Mouse (Mus musculus): ENCODE data around the gene AC124108.1.
"Not testable (repeated sequence)": the region's sequence is repeated elsewhere in the genome, so short reads cannot be mapped to it uniquely, and the experiment has no call there.

The AC124108.1 gene

DNA sequence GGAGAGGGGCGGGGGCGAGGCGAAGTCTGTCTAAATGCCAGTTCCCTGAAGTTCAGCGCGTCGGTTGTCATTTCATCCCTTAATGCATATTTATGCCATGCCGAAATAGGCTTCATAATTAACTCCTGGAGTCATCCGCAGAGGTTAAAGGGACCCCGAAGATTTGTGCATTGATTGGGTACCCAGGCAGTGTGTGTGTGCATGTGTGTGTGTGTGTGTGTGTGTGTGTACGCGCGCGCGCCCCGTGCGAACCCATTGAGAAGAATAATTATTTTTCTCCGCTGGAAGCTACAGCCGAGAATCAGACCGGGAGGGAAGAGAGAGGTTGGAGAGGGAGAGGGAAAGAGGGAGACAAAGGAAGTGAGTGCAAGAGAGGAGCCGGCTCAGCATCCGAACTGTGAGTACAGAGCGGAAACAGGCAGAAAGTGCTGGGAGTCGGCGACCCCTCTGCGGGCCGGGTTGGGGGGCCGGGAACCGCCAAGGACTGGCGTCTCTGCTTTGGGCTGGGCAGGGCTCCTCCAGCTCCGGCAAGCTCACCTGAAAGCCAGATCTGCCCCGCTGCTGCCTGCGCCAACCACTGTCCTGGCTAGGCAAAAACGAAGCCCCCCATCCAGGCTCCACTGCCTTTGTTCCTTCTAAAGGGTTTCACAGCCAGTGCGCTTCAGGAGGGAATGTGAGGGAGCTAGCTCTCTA, at the start of gene AC124108.1, which contains the start of gene Lemd1:
TSS of gene AC124108.1 (plus strand) at position 365 of the 693 bp plus-strand sequence.
TSS of gene Lemd1 (plus strand) at position 339 of the 693 bp plus-strand sequence.
- DNase-seq (ENCODE audit: low spot score in 2 of 2): no peak

DNA sequence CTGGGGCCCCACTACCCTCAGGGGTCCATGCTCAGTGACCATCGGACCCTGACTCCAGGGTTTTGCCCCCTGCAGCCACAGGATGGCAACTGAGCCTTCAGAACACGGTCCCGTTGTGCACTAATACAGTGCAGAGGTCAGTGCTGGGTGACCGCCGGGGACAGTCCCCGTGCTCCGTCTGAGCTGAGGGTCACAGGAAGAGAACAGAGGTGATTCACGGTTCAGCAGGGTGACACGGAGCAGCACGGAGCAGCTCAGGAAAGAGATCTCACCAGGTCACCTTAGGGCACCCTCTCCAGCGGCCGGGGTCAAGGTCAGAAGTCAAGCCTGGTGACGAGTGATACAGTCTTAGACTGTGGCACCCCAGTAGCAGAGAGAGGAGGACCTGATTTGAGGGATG, 49.5 kb upstream of the AC124108.1 start:
- no peak for DNase-seq (ENCODE audit: low spot score in 2 of 2)

DNA sequence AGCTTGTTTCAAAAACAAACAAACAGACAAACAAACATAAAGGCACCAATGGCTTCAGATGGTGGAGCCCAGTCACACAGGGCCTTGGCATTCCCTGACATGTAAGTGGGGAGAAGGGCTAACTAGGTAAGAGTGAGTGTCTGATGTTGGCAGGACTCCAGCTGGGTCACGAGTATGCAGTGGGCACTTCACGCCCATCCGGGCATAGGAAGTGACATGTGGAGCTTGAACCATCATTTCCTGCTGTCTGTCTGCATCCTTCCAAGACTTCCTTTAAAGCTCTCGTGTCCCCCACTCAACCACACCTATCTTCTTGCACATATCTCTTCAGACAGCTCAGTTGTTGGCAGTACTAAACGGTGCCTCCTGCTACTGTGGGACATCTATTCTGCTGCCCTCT, 48.2 kb upstream of the AC124108.1 start:
- no peak for DNase-seq (ENCODE audit: low spot score in 2 of 2)

DNA sequence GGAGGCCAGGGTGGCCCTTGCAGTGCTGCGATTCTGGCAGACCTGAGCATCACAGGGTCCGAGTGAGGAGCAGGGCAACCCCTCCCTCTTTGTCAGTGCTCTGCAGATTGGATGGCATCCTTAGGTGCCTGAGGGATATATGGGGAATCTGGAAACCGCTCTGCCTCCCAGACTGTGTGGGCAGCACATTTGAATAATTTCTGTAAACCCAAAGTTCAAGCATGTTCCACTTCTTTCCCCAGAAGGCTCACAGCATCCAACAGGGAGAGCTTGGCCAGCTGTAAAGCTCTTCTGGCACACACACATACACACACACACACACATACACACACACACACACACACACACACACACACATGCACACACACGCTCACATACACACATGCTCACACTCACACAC, 47.5 kb upstream of the AC124108.1 start:
- DNase-seq (ENCODE audit: low spot score in 2 of 2): no peak

DNA sequence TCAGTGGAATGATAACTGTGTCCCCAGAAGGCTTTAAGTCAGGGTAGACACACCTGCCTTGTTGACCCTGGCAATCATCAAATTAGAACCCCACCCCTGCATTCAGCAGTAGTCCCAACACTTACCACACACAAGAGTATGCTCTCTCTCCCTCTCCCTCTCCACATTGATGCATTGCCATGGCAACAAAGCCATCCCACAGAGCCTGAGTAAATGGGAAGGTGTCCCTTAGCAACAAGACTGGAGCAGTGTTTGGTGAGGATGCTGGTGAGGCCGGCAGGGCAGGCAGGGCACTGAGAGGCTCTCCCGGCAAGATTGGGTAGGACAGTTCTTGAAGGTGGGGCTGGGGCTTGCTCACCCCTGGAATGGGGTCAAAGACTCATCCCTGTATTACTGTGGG, 47.0 kb upstream of the AC124108.1 start:
- DNase-seq (ENCODE audit: low spot score in 2 of 2): no peak

DNA sequence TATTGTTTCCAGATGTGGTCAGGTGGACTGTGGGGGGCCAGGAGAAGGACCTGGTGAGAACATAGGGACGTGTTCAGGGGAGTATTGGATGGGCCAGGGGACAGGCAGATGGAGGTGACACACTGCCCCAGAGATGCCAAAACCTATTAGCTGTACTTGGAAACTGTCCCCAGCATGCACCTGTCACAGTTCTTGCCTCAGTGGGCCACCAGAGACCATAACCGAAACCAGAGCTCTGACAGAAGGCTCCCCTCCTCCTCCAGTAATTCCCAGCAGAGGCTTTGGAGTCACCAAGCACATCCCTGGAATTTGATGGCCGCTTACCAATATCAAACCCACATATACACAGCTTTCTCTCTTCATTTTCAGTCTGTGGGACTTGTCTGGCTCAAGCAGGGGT, 46.4 kb upstream of the AC124108.1 start:
- DNase-seq (ENCODE audit: low spot score in 2 of 2): no peak

DNA sequence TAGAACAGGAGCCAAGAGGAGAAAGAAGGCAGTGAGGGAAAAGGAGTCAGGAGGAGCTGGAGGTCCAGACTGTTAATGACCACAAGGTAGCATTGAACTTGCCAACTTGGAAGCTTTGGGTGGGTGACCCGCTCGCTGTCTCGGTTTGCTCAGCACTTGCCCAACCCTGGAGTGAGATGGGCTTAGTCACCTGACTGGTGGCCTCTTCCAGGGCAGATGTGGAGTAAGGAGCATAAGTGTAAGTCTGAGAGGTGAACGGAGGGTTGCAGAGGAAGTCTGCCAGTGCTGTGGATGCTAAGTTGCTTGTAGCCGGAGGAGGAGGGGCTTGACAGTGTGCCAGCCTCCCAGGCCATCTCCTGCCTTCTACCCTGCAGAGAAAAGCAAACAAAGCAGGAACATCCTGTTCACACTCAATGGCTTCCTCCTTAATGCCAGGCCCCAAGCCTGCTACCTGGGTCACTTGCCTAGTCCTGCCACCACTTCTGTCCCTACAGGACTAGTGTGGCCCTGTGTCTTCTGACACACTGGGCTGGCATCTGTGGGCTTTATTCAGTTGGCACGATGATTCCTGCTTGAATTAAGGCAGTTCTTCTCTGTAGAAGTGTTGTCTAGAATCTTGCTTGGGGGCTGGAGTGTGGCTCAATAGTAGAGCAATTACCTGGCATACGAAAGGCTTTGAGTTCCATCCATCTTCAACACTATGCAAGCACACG, 45.1 kb upstream of the AC124108.1 start:
- no peak for DNase-seq (ENCODE audit: low spot score in 2 of 2)

DNA sequence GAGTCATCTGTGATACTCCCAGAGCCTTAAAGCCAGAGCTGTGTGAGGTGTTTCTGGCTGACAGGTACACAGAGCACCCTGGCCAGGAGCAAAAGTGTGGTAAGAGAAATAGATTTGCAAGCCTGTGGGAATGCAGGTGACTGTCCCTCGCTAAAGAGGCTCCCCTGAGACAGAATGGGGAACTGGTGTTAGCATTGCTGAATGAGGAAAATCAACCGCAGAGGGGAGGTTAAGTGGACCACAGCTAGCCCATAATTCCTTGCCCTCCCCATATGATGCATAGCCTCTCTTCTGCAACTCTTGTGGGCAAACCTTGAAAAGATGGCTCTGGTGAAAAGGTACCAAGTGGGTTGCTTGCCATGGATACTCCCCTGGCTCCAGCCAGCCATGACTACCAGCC, 41.8 kb upstream of the AC124108.1 start:
- DNase-seq (ENCODE audit: low spot score in 2 of 2): no peak

DNA sequence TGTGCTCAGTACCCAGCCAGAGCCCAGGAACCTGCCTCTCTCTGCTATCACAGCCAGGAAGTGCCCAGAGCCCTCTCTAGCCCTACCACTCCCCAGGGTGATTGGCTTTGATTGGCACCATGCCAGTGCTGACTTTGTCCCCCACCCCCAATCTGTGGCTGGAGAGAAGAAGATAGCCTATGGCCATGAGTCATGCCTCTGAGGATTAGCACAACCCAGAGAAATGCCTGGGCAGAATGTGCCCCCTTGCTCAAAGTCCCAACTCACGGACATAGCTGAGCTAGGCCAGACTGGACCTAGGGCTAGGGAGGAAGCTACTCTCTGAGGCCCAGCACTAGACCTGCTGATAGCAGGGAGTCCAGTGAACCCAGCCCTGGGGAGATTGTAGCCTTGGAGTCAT, 41.1 kb upstream of the AC124108.1 start:
- peak; percentile 40 to 66 for DNase-seq (ENCODE audit: low spot score in 2 of 2)

DNA sequence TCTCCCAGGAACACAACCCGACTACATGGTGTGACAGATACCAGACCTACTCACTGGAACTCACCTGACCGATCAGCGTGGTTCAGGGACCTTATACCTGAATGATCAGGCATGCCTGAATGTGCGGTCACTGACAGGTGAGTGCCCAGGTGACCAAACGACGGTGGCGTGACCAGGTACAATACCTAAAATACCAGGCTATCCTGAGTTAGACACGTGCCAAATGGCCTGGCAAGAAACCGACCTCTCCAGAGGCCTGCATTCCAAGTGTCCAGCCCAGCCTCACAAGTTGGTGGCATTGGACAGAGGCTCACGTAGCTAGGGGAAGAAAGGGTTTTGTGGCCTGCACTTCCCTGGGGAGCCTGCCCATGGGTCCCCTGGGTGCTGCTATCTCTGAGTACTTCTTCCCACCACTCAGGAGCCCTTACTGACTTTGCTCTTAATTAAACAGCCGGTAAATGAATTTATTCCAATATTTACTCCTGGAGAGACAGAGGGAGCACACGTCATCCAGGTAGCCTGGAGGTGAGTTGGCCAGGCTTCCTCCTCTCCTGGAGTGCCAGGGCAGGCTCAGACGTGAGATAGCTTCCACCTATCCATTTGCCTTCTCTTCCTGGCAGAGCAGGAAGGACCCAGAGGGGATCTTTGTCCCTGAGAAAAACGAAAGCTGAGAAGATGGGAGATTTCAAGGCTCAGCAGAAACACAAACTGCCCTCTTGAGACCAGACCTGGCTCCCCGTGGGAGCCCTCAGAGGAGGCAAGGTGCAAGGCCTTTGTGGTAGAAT, 40.2 kb upstream of the AC124108.1 start:
- DNase-seq (ENCODE audit: low spot score in 2 of 2): no peak

DNA sequence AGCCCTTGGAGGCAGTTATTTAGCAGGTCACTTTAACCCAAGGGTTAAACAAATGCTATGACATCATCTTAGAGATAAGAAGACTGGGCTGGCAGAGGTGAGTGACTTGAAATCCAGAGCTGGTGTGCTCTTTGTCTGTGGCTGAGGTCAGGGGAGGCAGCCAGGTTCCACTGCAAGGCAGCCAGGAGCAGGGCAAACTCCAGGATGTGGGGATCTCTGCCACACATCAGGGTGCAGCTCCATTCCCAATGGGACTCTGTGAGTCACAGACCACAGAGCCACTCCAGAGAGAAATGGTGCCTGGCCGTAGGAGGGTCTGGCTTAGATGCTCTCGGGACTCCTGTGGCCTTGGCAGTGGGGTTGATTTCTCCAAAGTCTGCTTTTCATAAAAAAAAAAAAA, 39.3 kb upstream of the AC124108.1 start:
- DNase-seq (ENCODE audit: low spot score in 2 of 2): no peak

DNA sequence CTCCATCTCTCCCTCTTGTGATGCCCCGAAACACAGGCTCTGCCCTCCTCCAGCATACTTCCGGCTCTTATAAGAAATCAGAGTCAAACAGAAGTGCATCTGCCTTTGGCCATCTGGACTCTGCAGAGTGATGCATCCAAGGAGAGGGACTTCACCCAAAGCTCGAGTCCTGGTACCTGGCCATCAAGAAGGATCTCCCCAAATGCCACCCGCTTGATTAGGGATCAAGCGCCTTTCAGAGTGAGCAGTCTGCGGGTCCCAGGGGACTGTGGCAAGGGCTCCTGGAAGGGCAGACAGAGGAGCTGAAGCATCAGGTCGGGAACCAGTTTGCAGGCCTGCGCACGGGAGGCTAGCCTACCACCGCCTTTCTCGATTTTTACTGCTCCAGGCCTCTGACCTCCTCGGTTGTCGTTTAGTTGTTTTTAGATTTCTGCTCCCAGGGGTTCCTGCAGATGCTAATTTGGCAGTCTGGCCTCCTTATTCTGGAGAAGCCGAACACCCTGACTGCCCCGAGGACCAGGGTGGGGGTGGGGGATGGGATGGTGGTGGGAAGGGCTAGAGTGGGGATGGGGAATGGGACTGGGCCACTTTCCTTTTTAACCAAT, 38.1 kb upstream of the AC124108.1 start:
- DNase-seq (ENCODE audit: low spot score in 2 of 2): no peak

DNA sequence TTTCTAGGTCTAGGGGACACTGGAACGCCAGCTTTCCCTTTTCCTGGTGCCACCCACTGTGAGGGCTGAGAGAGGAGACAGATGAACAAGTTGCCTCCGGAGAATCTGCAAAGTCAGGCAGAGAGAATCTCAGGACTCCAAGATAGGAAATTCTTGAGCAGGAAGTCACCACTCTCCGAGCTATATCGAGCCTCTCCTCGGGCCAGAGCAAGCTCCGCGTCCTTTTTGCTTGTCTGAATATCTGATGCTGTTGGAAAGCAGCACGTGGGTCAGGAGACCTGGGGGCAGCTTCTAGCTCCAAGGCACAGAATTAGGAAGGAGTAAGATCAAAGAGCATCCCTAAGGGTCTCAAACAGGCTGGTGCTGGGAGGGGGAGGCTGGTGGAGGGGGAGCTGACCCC, 37.6 kb upstream of the AC124108.1 start:
- no peak for DNase-seq (ENCODE audit: low spot score in 2 of 2)

DNA sequence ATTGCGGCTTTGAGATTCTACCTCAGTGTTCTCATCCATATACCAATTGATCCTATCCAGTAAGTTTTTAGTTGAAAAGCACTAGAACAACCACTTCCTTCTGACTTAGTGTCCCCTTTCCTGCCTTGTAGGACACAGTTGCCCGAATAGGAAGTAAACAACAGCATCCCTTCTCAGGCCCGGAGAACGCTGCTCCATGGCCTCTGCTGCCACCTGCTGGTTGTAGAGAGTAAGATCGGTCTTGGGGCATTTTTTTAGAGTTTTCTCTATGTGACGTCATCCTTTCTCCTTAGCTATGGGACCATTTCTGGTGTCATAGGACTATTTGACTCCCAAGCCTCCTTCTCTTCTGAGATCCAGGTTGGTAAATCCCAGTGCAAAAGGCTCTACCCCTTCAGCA, 35.5 kb upstream of the AC124108.1 start:
- DNase-seq (ENCODE audit: low spot score in 2 of 2): peak; percentile 39 to 66

DNA sequence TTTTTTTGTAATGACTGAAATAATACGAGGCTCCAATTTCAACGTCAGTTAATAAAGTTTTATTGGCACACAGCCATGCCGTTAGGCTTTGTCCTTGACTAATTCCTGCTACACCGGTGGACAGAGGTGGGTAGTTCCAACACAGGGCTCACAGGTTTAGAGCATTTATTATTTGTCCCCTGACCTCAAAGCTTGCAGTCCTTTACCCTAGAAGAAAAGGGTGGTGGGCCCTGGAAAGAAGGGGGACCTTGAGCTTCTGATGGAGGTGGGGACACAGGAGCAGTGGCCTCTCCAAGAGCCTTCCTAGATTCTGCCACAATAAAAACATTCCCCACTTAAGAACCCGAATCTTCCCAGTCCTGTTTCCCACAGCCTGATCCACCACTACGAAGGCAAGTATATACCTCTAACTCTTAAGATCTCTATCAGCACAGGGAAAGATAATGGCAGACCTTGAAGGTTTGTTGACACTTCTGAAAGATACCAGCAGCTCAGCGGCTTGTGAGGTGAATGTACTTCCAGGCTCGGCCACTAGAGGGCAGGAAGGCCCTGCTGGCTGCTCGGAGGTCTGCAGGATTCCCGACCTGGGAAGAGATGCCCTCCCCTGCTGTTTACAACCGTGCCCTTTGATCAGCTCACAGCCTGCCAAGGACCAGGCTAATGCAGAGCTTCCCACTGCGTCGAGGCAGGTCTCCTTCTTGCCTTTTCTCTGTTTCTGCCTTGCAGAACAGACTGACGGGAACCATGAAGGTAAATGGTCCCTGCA, 34.1 kb upstream of the AC124108.1 start:
- peak; percentile 71 to 83 for DNase-seq (ENCODE audit: low spot score in 2 of 2)

DNA sequence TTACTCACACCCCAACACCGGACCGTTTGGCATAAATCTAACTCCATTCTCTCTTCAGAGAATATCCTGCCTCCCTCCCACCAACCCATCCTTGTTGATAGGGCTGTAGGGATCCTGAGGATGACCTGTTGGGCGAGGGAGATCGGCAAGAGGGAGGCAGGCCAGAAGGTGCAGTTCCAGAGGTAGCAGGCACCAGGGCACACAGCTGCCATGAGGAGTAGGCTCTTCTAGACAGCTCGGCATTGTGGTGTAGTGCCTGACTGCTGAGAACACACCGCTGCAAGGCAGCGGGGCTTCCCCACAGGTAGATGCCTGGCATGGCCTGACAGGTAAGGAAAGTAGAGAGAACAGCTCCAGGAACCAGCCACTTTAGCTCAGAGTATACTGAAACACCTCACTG, 33.4 kb upstream of the AC124108.1 start:
- no peak for DNase-seq (ENCODE audit: low spot score in 2 of 2)

DNA sequence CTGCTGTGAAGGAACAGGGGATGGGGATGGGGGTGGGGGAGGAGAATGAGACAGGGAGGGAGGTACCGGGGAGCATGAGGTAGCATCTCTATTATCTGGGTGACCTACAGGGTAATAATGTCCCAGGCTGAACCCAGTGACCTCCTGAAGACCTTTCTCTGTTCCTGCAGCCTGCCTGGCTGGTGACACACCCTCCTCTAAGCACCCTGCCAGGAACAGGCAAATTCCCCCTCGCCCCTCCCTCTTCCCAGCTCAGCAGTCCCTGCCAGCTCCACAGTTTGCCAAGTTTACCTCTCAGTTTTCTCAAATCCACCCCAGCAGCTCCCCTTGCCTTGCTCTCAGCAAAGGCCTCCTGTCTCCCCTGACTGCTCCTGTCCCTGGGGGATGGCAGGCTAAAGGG, 32.5 kb upstream of the AC124108.1 start:
- no peak for DNase-seq (ENCODE audit: low spot score in 2 of 2)

DNA sequence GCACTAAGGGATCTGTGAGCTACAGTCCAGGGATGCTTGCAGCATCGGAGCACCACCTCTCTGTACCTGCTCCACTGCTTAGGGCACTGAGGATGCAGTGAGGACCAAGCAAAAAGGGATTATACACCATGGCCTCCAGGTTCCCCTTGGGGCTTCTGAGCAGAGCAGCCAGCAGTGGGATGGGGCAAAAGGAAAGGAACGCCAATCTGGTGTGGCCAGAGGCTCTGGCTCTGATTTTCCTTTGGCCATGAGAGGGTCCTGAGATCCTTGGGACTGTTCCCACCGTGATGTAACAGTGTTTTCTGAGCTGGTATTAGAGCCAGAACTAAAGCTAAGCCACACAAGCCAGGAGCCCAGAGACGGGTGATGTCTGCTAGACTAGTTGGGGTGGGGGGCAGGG, 31.6 kb upstream of the AC124108.1 start:
- DNase-seq (ENCODE audit: low spot score in 2 of 2): no peak

DNA sequence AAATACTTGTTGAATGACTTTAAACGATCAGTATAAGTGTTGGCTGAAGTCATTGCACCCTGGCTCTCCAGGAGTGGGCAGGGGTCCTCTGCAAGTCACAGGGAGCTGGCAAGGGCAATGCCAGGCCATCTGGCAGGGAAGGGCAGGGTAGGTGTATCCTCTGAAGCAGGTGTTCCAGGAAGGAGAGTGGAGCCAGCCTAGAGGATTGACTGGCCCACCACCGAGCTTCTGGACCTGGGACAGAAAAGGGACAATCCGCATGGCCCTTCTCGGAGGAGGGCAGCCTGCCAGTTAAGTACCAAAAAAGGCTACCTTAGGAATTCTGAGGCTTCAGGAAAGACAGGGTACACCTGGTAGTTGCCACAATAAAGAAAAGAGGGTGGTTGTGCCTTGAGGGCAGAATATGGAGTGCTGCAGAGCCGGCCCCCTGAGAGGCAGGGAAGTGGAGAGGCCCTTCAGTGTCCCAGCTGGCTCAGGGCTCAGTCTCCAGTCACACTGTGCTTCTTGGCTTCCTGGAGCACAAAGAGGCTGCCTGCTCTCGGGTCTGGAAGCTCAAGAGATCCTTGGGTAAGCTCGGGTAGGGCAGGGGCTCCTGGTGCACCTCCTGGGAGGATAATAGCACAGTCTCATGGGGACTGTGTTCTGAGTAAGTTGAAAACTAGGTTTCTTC, 29.9 kb upstream of the AC124108.1 start:
- DNase-seq (ENCODE audit: low spot score in 2 of 2): no peak

DNA sequence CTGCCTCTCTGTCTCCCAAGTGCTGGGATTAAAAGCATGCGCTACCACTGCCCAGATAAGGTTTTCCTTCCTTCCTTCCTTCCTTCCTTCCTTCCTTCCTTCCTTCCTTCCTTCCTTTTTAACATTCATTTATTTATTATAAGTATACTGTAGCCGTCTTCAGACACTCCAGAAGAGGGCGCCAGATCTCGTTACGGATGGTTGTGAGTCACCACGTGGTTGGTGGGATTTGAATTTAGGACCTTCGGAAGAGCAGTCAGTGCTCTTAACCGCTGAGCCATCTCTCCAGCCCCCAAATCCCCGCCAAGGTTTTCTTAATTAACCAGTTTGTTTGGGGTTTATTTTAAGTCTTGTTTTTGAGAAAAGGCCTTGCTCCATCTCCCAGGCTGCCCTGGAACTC, 28.6 kb upstream of the AC124108.1 start:
- DNase-seq (ENCODE audit: low spot score in 2 of 2): not testable (repeated sequence)
